Mouse (Mus musculus) C2C12 (cell line): ENCODE results near the gene Pim1.

Experiments
- CEBPB ChIP-seq: IDR thresholded peaks from one replicate; pipeline ENCODE4 v1.6.1; 2011; ENCODE audit warnings: low read depth, mild to moderate bottlenecking, control low read depth, moderate library complexity
- CTCF ChIP-seq: IDR thresholded peaks from one replicate; pipeline ENCODE4 v1.5.1; 2011; ENCODE audit not compliant: control insufficient read depth, insufficient read depth, insufficient read length
- MAX ChIP-seq: IDR thresholded peaks from one replicate; pipeline ENCODE4 v1.6.1; 2011; ENCODE audit warnings: mild to moderate bottlenecking, control low read depth
- MYOD1 ChIP-seq: IDR thresholded peaks from one replicate; pipeline ENCODE4 v1.6.1; 2011; ENCODE audit warnings: low read depth; ENCODE audit not compliant: control insufficient read depth, insufficient read length
- USF1 ChIP-seq: IDR thresholded peaks from one replicate; pipeline ENCODE4 v1.6.1; 2011; ENCODE audit warnings: low read depth, mild to moderate bottlenecking, control low read depth, moderate library complexity

DNA sequence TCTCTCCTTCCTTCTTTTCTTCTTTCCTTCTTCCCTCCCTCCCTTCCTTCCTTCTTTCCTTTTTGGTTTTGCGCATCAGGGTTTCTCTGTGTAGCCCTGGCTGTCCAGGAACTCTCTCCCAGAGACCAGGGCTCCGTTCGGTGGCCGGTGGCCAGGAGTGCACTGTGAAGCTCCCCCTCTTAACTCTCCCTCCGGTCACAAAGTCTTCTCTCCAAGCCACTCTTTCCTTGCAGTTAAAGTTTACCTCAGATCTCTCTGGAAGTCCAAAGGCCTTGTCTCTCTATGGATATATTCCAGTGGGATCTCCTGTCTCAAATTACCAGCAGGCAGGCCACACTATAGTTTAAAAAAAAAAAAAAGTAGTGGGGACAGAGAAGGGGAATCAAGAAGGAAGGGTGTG is 54.7 kb downstream of the Pim1 start:
- TF ChIP-seq CTCF (no peak), MAX (no peak), CEBPB (no peak), USF1 (no peak), MYOD1 (no peak)
